Mouse (Mus musculus) activated CD4-positive, CD25-positive, alpha-beta regulatory T cell, adult 4 months (primary cell): Measurements from ENCODE around the gene Radil. TPM values are rescaled to one million over a fixed set of nuclear protein-coding genes. Genes with fewer than 3 reads are reported as not detected.

Experiments
- ATAC-seq: one replicate; pipeline ENCODE4 v1.8.0; 2017
- polyA plus RNA-seq, 2 experiments: library from polyadenylated mRNA; unstranded; fragments of 100-300 nt; shearing (Covaris generic); gene quantifications; one replicate each; pipeline ENCODE4 v1.2.1; 2017

Gene Radil
- polyA plus RNA-seq, 2 experiments from 2014 or later, result not detected

DNA sequence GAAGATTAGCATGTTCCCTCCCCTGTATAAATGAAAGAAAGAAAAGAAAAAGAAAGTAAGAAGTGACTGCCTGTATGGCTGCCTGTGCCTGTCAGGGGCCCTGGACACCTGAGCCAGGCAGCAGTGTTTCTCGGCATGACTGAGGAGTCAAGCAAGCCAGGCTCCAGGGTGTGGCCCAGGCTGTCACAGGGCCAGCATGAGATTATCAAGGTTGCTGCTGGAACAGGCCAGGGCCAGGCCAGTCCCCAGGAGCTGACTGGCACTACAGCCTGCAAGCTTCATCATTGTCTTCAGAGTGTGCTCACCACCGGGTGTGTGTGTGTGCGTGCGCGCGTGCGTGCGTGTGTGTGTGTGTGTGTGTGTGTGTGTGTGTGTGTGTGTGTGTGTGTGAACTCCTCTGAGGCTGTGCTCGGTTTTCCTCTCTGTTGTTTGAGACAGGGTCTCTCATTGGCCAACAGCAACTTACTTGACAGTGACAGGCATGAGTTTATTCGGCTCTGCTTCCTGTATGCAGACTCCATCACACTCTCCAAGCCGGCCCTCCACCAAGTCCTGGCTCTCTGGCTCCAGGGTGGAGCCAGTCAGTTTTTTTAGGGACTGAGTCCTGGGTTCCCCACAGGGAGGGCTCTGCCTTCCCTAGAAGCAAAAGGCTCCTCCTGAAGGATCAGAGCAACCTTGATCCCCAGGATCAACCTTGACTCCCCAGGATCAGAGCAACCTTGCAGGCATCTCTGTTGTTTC is 105.9 kb downstream of the Radil start:
- ATAC-seq, result no peak

GRCm38 (mm10) chr5:142443994-142444393 is 106.9 kb downstream of the Radil start:
- no peak for ATAC-seq

DNA sequence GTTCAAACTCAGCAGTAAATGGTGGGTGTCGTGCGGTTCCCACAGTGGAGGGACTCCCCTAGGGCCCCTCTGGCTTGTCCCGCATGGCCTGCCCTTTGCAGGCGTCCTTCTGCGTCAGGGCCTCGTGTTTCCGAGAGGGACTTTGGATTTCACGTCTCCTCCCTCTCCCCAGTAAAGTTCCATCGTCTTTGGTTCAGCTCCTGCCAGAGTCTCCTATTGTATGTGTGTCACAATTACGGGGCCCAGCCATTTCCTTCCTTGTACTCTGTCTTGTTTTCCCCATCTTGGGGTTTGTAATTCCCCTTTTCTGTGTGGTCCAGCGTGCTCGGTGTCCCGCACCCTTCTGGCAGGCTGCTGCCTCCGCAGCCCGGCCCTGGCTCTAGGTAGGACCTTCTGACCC is 107.4 kb downstream of the Radil start:
- no peak for ATAC-seq

- ATAC-seq, result no peak
These were observed 108.9 kb downstream of the Radil start for GRCm38 (mm10) chr5:142442045-142442440.

- ATAC-seq, result peak; percentile 30
These were observed 109.4 kb downstream of the Radil start for GRCm38 (mm10) chr5:142441332-142442044.

DNA sequence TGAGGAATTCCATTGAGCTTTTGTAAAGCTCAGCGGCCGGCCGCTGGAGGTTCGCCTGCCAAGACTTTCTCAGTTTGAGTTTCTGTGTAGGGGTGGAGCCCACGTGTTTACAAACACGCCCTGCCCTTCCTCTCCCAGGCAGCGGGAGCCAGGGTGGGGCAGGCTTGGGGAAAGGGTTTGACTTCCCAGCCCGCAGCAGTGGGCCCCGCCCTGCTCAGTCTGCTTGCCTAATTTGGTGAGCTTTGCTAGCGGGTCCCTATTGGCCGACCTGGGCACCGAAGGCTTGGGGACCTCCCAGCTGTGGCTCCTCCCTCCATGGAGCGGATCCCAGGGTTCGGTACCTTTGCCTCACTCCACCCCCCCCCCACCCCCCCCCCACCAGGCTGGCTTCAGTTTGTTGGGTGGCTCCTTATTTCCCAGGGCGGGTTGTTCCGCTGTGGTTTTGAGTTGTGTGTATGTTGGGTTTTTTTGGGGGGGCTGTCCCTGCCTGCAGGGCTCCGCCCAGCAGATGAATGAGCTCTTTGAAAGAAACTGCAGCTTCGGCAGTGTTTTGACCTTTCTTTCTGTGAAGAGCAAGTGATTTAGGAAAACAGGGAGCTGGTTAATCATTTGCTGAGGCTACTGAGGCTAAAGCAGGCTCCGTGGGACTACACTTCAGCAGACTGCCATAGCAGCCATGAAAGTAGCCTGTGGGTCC is 110.3 kb downstream of the Radil start:
- ATAC-seq, result peak; percentile 76

GRCm38 (mm10) chr5:142439911-142440432 is 110.9 kb downstream of the Radil start:
- ATAC-seq, result no peak

DNA sequence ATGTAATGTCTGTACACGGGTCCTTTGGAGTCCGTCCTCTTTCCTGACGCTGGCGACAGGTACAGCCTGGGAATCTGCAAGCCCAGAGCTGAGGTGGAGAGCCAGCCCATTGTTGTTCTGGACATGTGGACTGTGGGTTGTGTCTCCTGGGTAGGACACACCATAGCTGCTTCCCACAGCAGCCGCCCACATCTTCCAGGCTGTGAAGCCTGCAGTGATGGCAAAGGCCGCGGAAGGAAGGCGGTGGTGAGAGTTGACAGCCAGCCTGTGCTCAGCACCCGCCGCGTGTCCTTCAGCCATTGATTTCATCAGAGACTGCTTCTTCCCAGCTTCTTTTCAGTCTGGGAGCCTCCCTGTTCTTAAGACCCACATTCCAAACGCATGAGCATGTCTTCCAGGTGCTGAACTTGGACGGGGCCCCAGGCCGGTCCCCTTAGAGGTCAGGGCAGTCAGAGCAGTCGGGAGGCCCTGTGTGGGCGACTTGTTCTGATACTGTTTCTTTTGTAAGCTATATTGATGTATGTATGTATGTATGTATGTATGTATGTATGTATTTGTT is 112.4 kb downstream of the Radil start:
- no peak for ATAC-seq

DNA sequence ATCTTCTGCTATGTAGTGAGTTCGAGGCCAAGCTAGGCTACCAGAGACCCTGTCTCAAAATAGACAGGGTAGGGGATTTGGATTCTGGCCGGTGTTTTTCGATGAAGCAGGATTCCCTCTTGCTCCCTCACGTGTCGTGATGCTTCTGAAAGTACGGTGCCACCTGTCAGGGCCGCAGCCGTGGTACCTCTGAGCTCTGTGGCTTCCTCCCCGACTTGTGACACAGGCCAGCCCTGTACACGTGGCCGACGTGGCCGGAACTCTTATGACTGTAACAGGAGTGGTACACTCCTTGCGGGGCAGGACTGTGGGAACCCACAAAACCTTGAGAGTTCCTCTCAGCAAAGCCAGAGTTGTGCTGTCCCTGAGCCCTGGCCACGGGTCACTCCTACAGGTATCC is 115.2 kb downstream of the Radil start:
- no peak for ATAC-seq

Other genes with a start within 250 kb of the Radil start
- gene Foxk1, start 149.6 kb downstream of the Radil start, polyA plus RNA-seq, result 10 to 100 TPM in 1 of 2 experiments, 1 to 10 TPM in 1; 9.4 to 13.3 TPM
- 10 to 100 TPM; 12.0 to 24.8 TPM for gene Ap5z1, start 87.2 kb downstream of the Radil start, polyA plus RNA-seq
- not detected for gene Papolb, start 21.0 kb downstream of the Radil start, polyA plus RNA-seq
- gene Mmd2, start 57.7 kb upstream of the Radil start, polyA plus RNA-seq, result not detected
- gene Wipi2, start 76.6 kb upstream of the Radil start, polyA plus RNA-seq, result 10 to 100 TPM; 14.6 to 15.9 TPM
- gene Slc29a4, start 141.4 kb upstream of the Radil start, polyA plus RNA-seq, result under 1 TPM; 0.50 to 0.86 TPM